Mouse (Mus musculus) gastrocnemius, adult 18-20 months (tissue): ENCODE results near the gene Frrs1. TPM values are rescaled to one million over a fixed set of nuclear protein-coding genes. Genes with fewer than 3 reads are reported as not detected.

Source experiments
- DNase-seq: peaks from one replicate; pipeline ENCODE4 v3.0.0; 2021; ENCODE audit warnings: low spot score
- total RNA-seq, 2 experiments: library from RNA; stranded (reverse); gene quantifications; 2 replicates each; pipeline ENCODE4 v1.2.3; 2021

Gene Frrs1
- total RNA-seq, 2 experiments from 2014 or later, result 1.9 to 2.3 TPM

DNA sequence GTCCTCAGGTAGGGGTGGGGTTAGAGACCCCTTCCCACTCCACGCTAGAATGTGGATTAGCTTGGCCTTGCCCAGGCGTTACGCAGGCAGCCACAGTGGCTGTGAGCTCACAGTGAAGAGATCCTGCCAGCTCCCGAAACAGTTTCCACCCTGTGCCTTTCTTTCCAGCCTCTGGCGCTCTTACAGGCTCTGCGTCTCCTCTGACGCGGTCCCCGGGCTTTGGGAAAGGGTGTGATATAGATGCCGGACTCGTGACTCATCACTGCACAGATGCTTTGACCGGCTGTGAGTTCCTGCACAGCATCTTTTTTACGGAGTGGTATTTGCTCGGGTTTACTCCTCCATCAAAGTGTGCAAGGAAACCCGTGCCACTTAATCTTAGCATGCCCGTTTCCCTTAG lies 46.6 kb downstream of the Frrs1 start:
- peak; percentile 38 for DNase-seq

DNA sequence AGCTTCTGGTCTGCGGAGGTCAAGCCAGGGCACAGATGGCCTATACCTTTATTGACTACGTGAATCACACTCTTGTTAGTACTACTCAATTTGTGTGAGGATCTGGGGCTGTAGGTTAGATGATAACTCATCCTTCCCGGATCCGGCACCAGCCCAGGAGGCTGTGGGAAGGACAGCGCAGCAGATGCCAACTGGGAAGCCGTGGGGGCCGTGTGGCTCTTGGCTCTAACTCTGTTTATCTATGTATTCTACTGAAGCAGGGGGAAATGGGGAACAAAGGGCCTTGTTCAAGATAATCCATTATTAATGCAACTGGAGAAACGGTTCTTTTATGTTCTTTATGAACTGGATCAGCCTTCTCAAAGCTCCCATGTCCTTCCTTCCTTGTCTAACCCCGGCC lies 47.3 kb downstream of the Frrs1 start:
- DNase-seq, result no peak

DNA sequence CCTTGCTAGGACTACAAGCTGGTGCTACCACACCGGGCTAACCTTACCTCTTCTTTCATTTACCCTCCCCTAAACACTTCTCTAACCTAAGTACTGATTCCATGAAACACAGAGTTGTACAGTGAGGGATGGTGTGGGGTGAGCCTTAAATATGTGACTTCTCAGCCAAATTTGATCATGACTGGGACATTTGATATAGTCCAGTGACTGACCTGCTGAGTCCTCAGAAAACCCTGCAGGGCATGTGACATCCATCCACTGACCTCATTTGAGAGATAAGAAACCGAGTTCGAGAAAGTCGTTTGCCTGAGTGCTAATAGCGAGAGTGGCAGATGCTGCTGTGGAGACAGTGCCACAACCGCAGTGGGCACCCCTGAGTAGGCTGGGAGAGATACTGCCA lies 55.1 kb downstream of the Frrs1 start:
- no peak for DNase-seq

DNA sequence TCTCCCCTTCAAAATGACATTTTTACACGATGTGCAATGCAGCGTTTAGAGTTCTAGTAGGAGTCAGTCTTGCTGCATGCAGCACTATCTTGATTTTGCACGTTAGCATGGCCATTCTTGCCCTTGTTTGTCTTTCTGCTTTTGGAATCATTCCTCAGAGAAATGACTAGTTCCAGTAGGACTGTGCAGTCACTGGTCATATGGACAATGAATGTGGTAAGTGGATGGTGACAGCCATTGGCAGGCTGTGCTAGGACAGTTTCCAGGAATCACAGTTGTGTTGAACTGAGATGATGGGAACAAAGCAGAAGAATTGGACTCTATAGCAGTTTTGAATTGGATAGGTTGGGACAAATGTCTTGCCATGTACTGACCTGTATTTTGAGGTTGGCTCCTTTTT lies 55.7 kb downstream of the Frrs1 start:
- DNase-seq, result no peak

DNA sequence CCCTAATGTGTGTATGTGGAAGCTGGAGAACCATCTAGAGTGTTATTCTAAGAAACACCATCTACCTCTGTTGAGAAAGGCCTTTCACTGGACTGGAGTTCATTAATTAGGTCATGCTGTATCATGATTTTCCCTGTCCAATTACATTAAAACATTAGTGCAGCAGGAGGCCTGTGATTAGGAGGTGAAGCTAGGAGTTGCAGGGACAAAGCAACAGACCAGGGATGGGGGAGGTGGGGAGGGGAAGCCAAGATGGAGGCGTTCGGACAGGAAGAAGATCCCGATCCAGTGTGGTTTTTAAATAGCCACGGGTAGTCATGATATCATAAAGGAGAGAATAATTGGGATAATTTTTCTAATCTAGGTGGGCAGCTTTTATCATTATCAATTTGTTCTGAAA lies 57.8 kb downstream of the Frrs1 start:
- DNase-seq, result no peak

DNA sequence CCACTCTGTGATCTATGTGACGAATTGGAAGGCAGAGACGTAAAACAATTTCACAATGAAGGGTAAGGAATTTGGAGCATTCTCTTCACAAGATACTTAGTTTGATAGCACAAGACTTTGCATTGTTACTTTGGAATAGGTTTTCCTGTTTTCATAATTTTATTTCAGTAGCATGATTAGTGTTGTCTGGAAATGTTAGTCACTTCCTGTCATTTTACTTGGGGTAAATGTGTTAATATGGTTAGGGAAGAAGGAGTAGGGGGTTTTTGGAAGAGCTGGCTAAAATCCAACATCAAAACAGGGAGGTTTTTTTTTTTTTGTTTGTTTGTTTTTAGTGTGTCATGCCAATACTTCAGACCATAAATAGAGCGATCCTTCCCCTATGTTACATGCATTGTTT lies 62.3 kb downstream of the Frrs1 start:
- no peak for DNase-seq

DNA sequence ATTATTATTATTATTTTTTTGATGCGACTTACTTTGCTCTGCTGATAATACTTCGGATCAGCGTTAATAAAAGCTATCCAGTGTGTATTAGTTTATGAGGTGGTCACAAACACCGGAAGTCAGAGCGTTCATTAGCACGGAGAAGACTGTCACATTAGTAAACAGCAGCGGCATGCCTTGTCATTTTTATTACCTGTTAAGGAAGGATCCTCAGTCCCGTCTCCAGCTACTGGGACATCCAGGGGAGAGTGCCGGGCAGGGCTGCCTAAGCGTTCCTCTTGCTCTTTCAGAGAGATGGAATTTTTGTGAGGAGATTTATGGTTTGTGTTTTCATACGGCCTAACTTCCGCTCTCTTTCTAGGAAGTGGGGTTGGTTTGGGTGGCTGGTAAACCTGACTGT lies 63.8 kb downstream of the Frrs1 start:
- no peak for DNase-seq

DNA sequence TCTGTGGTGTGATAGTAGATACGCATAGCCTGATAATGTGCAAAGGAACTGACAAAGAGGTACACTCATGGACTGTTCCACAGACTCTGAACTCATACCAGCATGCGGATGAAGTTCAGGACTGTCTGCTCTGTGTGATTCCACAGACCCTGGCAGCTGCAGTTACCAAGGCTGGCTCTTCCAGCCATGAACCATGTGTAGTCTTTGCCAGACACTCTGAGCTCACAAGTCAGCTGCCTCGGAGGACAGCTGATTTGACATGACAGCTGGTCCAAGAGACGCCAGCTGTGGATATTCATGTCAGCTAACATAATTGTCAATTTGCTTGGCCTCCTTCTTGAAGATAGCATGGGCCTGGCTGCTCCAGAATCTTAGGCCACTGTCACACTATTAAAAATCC lies 69.7 kb downstream of the Frrs1 start:
- DNase-seq, result peak; percentile 76

DNA sequence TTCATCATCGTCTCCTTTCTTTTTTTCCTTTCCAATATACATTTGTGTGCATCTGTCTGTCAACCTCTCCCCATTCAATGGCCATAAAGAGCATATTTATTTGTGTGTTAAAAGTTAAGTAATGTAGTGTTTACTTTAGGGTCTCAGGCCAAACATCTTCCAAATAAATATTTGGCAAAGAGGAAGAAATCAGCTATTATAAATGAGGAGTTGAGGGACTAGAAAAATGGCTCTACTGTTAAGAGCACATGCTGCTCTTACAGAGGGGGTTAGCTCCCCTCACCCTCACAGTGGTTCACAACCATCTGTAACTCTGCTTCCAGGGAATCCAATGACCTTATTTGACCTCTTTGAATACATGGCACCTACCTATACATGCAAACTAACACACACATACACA lies 73.9 kb downstream of the Frrs1 start:
- no peak for DNase-seq

DNA sequence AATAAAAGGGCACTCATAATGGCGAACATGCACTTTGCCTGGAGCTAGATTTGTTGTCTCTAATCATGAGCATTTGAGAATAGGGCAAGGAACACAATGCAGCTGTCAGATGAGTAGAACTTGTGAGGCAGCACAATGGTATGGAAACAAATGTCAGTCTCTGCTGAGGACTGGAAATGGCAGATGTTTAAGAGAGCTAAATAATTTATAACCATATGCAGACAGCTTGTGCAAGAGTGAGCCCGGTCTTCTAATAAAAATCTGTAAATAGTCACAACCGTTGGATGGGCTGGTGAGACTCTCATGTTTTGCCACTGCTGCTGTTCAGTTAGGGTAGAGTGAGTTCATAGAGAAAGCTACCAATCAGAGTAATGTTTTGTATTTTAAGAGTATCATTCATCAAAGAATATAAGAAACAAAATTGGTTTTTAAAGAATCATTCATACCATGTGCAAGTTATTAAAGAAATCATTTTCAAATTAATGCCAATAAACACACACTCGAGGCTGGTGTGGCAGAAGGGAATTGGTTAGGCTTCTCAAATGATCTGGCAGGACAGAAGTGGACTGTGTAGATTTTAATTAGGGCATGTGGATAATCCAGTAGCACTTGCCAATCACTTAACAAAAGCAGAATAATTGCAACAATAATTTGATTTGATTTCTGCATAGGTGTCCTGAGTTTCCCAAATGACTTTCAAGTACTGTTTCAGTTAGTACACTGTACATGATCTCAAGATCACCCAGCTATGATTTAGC lies 77.8 kb downstream of the Frrs1 start:
- DNase-seq, result no peak

DNA sequence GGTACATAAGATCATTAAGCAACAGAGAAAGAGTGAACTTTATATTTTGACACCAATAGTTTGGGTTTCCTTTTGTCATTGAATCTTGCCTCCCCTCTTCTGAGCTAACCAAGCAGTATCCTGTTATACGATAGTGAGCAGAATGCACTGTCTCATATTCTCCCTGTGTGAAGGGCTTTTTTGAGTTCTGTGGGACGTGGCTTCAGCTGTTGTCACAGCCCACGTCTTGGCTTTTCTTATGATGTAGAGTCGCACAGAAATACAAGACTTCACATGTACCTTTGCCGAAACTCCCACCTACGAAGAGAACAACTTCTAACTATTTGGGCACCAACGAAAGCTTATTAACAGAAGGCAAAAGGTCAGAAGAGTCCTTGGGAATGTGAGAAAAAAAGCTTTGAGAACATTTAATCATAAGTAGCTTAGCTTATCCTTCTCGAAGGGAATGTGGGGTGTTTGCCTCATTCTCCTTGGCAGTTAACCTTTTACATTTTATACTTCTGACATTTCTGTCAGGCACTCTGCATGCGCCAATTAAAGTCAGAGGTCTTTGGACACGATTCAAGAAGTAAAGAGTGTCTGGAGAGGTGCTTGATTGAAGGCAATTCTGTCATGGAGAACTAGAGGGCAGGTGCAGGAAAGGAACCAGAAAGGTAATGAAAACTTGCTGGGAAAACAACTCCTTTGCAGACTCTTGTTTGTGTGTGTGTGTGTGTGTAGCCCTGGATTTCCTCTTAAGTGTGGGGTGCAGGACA lies 81.7 kb downstream of the Frrs1 start:
- no peak for DNase-seq

DNA sequence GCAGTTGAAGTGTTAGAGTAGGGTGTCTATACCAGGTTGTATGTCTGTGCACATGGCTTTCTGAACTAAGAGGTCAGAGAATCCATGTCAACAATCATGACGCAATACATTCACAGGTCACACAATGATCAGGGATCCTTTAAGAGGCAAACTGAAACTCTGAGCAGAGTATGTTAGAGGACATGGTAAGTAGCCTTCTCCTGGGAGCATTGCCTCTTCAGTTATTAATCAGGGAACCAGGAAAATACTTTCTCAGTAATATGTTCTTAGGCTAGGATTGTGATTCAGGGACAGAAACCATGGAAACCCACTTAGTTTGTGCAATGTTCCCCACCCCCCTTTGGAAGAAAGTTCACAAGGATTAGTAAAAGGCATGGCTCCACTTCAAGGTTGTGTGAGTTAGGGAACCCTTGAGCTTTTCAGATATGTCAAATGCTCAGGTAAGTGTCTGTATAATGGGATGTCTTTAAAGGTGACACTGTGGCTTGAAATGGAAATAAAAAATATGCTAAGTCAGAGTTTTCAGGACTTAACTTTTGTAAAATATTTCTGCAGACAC lies 82.4 kb downstream of the Frrs1 start:
- no peak for DNase-seq

DNA sequence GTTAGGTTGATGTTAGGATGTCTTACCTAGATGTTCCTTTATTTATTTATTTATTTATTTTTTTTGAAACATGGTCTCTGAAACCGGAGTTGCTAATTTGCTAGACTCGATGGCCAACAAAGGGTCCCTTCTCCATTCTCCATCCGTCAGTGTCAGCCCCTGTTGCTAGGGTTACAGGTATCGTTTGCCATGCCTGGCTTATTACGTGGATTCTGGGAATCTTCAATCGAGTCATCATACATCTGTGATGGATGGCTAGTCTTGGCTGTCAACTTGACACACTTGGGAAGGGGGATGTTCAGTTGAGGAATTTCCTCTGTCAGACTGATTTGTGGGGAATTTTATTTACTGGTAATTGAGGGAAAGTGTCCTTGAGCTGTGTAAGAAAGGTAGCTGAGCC lies 83.5 kb downstream of the Frrs1 start:
- no peak for DNase-seq

DNA sequence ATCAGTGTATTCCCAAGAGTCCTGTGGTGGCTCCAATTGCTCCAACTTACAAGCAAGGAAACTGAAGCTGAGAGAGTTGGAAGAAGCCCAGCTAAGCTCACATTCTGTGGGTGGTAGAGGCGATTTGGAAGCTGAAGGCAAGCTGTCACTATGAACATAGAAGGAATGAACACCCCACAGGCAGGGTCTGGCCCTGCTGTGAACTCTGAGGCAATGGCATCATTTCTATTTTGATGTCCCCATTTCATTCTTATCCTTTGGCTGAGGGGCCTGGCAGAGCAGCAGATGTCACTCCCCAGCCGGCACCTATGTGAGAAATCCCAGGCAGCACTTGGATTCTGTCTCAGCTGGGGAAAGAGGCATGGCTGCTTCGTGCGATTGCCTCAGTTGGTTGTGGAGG lies 84.2 kb downstream of the Frrs1 start:
- DNase-seq, result peak; percentile 14

DNA sequence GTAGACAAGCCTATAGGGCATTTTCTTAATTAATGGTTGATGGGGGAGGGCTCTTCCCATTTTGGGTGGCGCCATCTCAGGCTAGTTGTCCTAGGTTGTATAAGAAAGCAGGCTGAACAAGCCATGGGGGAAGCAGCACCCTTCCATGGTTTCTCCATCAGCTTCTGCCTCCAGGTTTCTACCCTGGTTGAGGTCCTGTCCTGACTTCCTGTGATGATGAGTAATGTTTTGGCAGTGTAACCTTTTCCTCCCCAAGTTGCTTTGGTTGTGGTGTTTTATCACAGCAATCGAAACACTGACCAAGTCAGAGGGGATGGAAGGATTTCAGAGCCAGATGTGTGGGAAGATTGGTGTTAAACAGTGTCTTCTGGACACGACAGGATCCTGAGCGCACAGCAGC lies 87.2 kb downstream of the Frrs1 start:
- DNase-seq, result no peak

DNA sequence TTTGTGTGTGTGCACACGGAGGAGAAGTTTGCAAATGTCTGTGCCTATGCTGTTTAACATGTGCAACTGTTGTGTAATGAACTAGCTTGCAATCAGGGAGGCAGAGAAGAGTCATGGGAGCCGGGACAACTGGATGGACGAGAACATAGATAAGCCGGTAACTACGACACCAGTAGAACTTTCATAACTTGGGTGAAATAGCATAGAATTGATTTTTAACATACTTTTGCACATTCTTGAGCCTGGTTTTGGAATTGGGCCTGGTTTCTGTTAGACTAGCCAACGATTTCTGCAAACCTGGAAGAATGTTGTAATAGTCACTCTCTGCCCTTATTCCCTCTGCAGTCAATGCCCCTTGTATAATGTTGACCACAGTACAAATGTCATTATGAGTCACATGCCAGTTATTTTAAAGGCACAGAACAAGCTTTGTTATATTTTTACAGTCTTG lies 91.4 kb downstream of the Frrs1 start:
- DNase-seq, result no peak

DNA sequence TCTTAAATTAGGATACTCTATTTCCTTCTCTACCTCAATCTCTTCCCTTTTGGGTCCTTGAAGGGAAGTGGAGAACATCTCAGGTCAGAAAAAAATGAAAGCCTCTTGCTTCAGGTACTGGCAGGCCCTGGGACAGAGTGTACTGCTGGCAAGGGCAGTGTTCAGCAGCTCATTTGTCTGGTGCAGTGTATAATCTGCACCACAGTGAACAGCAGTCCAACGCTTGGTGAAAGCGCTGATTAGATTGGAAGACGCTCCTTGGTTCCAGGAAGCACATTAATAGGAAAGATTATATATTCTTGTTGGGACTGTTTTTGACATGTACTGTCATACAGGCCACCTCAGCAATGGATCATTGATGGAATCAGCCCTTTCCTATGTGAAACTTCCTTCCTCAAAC lies 92.2 kb downstream of the Frrs1 start:
- DNase-seq, result no peak

DNA sequence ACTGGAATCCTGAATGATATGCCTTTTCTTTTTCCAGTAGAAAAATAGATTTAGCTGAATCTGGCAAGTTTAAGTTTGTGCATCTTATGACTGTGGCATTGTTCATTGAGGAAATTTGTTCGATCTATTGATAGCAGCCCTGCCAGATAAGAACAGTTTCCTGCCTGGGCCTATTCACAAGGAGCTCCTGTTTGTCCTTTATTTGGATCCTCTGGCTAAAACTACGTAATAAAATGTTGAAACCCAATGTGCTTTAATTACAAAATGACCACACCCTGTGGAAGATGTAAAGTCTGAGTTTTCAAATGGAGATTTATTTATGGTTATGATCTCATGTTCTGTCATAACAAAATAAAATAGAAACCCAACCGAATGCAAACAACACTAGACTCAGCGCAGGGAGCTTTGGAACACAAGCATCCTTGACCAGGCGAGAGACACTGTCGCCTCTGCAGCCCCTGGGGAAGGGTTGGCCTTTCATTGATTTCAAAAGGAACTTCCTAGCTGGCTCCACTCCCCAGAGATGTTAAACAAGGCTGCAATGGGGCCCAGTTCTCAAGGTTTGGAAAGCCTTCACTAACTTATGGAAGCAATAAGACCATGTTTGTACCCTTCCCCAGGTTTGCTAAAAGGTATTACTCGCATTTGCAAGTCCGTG lies 93.1 kb downstream of the Frrs1 start:
- no peak for DNase-seq

DNA sequence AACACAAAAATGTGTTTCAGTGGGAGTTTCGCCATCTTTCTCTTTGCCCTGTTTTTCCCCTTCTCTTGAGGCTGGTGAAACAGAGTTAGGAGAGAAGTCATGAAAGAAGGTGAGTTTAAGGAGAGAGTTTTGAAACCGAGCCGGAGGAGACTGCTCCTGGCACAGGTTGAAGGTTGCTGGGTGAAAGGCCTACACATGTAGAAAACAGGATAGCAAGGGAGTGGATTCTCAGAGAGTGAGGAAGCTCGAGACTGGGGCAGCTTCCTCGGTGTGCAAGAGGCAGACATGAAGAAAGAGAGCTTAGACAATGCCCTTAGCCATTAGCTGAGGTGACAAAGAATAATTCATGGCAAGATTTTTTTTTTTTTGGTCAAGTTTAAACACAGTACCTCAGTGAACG lies 94.1 kb downstream of the Frrs1 start:
- no peak for DNase-seq

DNA sequence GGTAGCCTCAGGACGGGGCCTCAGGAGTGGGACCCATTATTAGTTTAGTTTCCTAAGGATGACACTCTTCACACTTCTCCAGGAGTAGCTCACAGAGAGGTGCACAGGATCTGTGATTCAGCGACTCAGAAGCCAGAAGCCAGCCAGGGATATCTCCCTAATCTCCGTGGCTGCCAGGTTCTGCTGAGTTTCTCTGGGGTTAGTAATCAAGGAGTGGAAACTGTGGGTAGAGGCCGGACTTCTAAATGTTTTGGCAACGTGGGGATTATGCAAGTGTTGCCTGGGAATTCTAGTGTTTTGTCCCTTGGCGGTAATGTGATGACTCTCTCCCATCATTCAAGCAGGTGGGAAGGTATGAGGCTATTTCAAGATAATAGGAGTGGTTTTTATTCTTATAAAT lies 95.8 kb downstream of the Frrs1 start:
- DNase-seq, result no peak
